Mouse (Mus musculus): ENCODE data around the gene Itpr2. TPM values are rescaled to one million over a fixed set of nuclear protein-coding genes. Genes with fewer than 3 reads are reported as not detected.

The Itpr2 gene
- polyA plus RNA-seq, 1 experiment from 2014 or later, result 7.6 TPM

DNA sequence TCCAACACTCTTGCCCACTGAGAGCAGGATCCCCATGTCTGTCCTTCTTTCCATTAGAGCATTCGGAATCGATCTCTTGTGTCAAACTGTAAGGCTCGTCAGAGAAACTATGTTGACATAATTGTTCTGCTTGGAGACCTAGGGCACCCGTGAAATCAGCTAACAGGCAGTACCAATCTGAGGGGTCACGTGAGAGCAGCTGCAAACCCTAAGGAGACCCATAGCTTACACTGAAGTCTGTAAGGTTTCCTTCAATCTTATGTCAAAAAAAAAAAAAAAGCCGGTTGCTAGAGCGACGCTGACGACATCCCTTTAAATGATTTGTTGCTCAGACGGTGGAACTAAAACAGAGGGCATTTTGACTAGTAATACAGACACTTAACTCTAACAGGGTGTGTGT lies 212.2 kb downstream of the Itpr2 start:
- 0 out of 2 replicates have a peak, but pooled peaks cover 4% of the 10 kb centered on the region for H3K4me1 ChIP-seq (replicated peaks; ENCODE audit: control insufficient read depth, insufficient read depth, low read length)
- no peaks in the 10 kb centered on the region for H3K36me3 ChIP-seq (ENCODE audit: control insufficient read depth, insufficient read depth, low read length)
- H3K4me3 ChIP-seq (ENCODE audit: low read depth, low read length), result no peak overlapping the region
- ATAC-seq (replicated peaks; ENCODE audit: low FRiP score, low TSS enrichment, low read depth), result no peak
- no peaks in the 10 kb centered on the region for H3K27me3 ChIP-seq (replicated peaks; ENCODE audit: control insufficient read depth, insufficient read depth, low read length)
- H3K9me3 ChIP-seq (ENCODE audit: control insufficient read depth, low read length), result peaks cover 4% of the 10 kb centered on the region
- no peak for DNase-seq (ENCODE audit: low spot score)
- H3K9ac ChIP-seq (ENCODE audit: low read length), result no peak overlapping the region
- H3K27ac ChIP-seq (ENCODE audit: low read depth), result no peak overlapping the region
- 52% methylated on average over 10 of the region's 10 CpGs for WGBS
- no peak overlapping the region for H3K4me2 ChIP-seq (ENCODE audit: low read length)

DNA sequence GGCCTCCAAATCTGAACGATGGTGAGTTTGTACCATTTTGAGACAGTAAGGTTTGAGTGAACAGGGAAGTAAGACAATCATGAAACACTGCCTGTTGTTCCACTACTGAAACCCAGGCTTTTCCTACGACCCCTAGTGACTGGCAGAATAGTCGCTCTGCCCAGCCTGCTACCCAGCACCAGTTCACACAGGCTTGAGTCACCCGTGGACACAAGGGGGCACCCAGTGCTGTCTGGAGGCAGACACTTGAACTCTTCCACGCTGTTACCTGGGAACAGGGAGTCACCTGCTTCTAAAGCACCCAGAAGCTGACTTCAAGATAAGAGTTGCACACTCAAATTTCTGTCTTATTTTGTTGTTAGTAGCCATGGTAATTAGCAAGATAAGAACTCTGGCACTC lies 213.8 kb downstream of the Itpr2 start:
- H3K9me3 ChIP-seq (ENCODE audit: control insufficient read depth, low read length), result peaks cover 4% of the 10 kb centered on the region
- ATAC-seq (replicated peaks; ENCODE audit: low FRiP score, low TSS enrichment, low read depth), result no peak
- H3K4me1 ChIP-seq (replicated peaks; ENCODE audit: control insufficient read depth, insufficient read depth, low read length), result peaks cover 14% of the 10 kb centered on the region
- no peak overlapping the region for H3K4me2 ChIP-seq (ENCODE audit: low read length)
- H3K27me3 ChIP-seq (replicated peaks; ENCODE audit: control insufficient read depth, insufficient read depth, low read length), result no peaks in the 10 kb centered on the region
- no peak overlapping the region for H3K4me3 ChIP-seq (ENCODE audit: low read depth, low read length)
- no peaks in the 10 kb centered on the region for H3K36me3 ChIP-seq (ENCODE audit: control insufficient read depth, insufficient read depth, low read length)
- WGBS, result 91% methylated on average over 5 of the region's 5 CpGs
- no peak overlapping the region for H3K27ac ChIP-seq (ENCODE audit: low read depth)
- no peak for DNase-seq (ENCODE audit: low spot score)
- no peak overlapping the region for H3K9ac ChIP-seq (ENCODE audit: low read length)

DNA sequence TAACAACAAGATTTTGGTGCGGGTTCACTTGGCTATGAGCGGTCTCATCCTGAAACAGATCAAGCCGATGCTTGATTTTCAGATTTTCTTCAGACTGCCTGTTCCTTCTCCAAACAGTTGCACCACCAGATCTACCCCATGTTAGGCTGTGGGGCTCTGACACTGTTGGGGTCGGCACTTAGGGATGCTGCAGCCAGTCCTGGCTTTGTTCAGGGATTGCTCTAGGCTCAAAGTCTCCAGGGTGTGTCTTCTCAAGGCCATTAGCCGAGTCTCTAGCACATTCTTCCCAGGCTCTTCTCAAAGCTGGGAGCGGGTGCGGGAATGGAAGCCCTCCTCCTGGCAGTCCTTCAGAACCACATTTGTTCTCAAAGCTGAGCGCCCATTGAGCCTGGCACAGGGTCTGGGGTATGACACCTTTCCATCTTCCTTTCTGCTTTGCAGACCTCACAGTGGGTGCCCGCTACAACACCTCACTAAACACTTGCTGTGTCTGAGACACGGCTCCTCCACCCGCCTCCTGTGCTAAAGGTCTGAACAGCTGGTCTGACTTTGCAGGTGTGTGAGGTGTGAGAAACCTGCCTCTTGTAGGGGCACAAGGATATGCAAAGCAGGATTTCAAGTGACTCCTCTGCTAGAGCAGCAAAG lies 217.0 kb downstream of the Itpr2 start:
- peaks cover 14% of the 10 kb centered on the region for H3K4me1 ChIP-seq (replicated peaks; ENCODE audit: control insufficient read depth, insufficient read depth, low read length)
- no peak overlapping the region for H3K4me2 ChIP-seq (ENCODE audit: low read length)
- H3K36me3 ChIP-seq (ENCODE audit: control insufficient read depth, insufficient read depth, low read length), result no peaks in the 10 kb centered on the region
- no peak overlapping the region for H3K4me3 ChIP-seq (ENCODE audit: low read depth, low read length)
- no peak for DNase-seq (ENCODE audit: low spot score)
- no peak overlapping the region for H3K27ac ChIP-seq (ENCODE audit: low read depth)
- H3K9me3 ChIP-seq (ENCODE audit: control insufficient read depth, low read length), result peaks cover 4% of the 10 kb centered on the region
- no peak overlapping the region for H3K9ac ChIP-seq (ENCODE audit: low read length)
- ATAC-seq (replicated peaks; ENCODE audit: low FRiP score, low TSS enrichment, low read depth), result peak; percentile 54; the same call in 1 of the 2 replicates
- 72% methylated on average over 11 of the region's 11 CpGs for WGBS
- no peaks in the 10 kb centered on the region for H3K27me3 ChIP-seq (replicated peaks; ENCODE audit: control insufficient read depth, insufficient read depth, low read length)

DNA sequence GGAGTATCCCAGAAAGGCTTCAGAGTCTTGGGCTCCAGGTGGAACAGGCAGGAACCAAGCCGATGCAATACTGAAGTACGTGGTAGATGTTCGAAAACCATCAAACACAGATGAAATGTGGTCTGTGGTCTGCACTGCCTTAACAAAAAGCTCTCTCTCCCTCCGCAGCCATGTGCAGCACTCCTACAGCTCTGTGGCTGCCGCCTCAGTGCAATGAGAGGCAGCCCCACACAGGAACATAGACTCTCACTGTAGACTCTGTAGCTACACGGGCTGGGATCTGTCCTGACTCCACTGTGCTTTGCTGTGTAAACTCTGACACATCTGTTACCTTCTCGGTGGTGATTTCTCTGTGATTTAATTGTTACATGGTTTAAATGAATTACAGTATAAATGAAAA lies 218.0 kb downstream of the Itpr2 start:
- ATAC-seq (replicated peaks; ENCODE audit: low FRiP score, low TSS enrichment, low read depth) (no peak), DNase-seq (ENCODE audit: low spot score) (peak; percentile 54)
- WGBS, result 25% methylated on average over 7 of the region's 7 CpGs
- Histone ChIP-seq H3K4me3 (ENCODE audit: low read depth, low read length) (no peak overlapping the region), H3K36me3 (ENCODE audit: control insufficient read depth, insufficient read depth, low read length) (no peaks in the 10 kb centered on the region), H3K27me3 (replicated peaks; ENCODE audit: control insufficient read depth, insufficient read depth, low read length) (no peaks in the 10 kb centered on the region), H3K4me2 (ENCODE audit: low read length) (no peak overlapping the region), H3K9ac (ENCODE audit: low read length) (no peak overlapping the region), H3K4me1 (replicated peaks; ENCODE audit: control insufficient read depth, insufficient read depth, low read length) (peaks cover 14% of the 10 kb centered on the region), H3K9me3 (ENCODE audit: control insufficient read depth, low read length) (peaks cover 4% of the 10 kb centered on the region), H3K27ac (ENCODE audit: low read depth) (no peak overlapping the region)

DNA sequence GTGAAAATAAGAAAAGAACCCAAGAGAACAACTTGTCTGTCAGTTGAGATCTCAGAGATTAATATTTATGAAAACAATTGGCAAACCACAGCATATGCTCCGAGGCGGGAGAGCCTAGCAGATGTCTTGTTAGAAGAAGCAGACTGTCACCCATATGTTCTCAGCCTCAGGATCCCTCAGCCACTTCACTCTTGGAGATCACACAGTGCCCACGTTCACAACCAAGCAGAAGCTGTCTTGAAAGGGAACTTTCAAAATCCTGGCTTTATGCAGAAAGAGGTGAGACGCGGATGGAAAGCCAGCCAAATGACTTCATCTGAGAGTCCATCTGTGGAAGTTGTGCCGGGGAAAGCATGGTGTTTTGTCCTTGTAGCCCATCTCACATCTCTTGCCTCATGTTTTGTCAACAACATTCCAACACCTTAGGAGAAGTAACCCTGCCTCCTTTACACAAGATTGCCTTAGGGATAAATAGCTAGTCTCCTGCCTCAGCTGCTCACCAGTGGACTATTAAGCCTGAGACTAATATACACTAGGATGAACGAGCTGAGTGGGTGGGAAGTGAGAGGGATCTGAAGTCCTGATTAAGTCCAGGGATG lies 219.9 kb downstream of the Itpr2 start:
- DNase-seq (ENCODE audit: low spot score), result peak; percentile 42
- no peaks in the 10 kb centered on the region for H3K9me3 ChIP-seq (ENCODE audit: control insufficient read depth, low read length)
- WGBS, result 74% methylated on average over 7 of the region's 7 CpGs
- H3K27me3 ChIP-seq (replicated peaks; ENCODE audit: control insufficient read depth, insufficient read depth, low read length), result no peaks in the 10 kb centered on the region
- no peak for ATAC-seq (replicated peaks; ENCODE audit: low FRiP score, low TSS enrichment, low read depth)
- no peak overlapping the region for H3K4me3 ChIP-seq (ENCODE audit: low read depth, low read length)
- no peak overlapping the region for H3K27ac ChIP-seq (ENCODE audit: low read depth)
- no peaks in the 10 kb centered on the region for H3K36me3 ChIP-seq (ENCODE audit: control insufficient read depth, insufficient read depth, low read length)
- no peak overlapping the region for H3K9ac ChIP-seq (ENCODE audit: low read length)
- H3K4me2 ChIP-seq (ENCODE audit: low read length), result no peak overlapping the region
- peaks cover 14% of the 10 kb centered on the region for H3K4me1 ChIP-seq (replicated peaks; ENCODE audit: control insufficient read depth, insufficient read depth, low read length)

DNA sequence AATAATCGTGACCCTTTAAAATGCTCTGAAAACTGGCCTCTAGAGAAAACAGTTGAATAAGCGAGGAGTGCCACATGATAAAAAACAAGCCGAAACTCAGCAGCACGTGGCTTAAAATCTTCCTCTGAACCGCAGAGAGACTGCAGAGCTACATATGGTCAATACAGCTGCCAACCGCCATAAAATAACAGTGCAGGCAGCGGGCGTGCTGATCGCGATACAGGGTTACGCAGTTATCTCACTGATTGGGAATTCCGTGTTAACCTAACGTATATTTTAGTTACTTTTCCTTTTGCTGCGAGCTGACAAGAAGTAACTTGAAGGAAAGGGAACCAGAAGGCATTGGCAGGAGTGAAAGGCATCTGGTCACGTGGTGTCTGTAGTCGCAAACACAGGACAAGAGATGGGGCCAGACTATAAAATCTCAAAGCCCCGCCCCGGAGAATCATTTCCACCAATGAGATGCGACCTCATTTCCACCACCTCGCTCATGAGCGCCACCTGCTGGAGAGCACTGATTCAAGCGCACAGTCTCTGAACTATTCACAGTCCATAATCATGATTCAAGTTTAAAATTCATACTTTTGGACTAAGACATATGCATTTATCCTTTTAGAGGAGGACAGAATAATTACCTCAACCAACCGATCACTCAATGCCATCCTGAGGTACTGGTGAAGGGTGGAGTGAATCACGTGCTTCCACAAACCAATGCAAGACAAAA lies 220.7 kb downstream of the Itpr2 start:
- no peaks in the 10 kb centered on the region for H3K27me3 ChIP-seq (replicated peaks; ENCODE audit: control insufficient read depth, insufficient read depth, low read length)
- no peak overlapping the region for H3K9ac ChIP-seq (ENCODE audit: low read length)
- H3K4me1 ChIP-seq (replicated peaks; ENCODE audit: control insufficient read depth, insufficient read depth, low read length), result peaks cover 14% of the 10 kb centered on the region
- no peak overlapping the region for H3K4me3 ChIP-seq (ENCODE audit: low read depth, low read length)
- no peaks in the 10 kb centered on the region for H3K9me3 ChIP-seq (ENCODE audit: control insufficient read depth, low read length)
- no peak overlapping the region for H3K4me2 ChIP-seq (ENCODE audit: low read length)
- DNase-seq (ENCODE audit: low spot score), result no peak
- H3K36me3 ChIP-seq (ENCODE audit: control insufficient read depth, insufficient read depth, low read length), result no peaks in the 10 kb centered on the region
- ATAC-seq (replicated peaks; ENCODE audit: low FRiP score, low TSS enrichment, low read depth), result no peak
- no peak overlapping the region for H3K27ac ChIP-seq (ENCODE audit: low read depth)
- 92% methylated on average over 24 of the region's 24 CpGs for WGBS

DNA sequence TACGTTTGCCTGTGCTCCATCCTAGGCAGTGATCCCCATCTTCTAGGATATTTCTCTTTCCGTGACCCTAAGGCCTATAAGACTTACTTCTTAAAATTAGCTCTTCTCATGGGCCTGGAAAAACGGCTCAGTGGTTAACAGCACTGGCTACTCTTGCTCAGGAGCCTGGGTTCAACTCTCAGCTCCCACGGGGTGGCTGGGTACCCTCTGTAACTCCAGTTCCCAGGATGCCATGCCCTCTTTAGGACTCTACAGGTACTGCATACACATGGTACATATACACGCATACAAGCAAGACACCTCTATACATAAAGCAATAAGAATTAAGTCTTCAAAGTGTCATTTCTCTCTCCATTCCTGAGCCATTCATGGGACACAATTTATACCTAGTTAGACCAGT lies 228.8 kb downstream of the Itpr2 start:
- 90% methylated on average over 5 of the region's 5 CpGs for WGBS

DNA sequence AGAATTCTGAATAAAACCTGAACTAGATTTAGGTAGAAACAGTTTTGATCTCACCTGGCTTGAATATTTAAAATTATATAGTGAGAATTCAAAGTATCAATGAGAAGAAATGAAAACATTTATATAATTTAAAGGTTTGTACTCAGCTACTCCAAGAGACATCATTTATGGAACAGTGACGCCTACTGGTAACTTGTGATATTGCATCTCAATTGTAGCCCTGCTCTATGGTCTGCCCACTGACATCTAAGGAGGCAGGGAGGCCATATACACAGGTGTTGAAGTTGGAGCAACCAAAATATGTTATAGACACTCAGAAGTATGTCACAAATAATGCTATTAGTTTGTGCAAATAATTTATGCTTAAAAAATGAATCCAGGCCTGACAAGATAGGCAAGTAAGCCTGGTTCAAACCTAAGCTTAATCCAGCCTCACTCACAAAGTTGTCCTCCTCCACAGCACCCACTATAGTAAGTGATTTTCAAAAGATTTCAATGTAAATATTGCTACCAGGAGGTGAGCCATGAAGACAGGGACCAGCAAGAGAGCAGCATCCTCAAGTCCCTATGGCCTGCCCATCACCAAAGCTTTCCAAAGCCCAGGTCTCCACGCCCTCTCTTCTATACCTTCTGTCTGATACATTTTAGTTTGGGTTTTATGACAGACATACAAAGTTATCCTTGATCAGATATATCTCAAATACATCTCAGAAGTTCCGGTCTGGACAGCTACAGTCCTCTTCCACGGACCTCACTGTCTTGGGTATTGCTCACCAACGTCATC lies 229.6 kb downstream of the Itpr2 start:
- Histone ChIP-seq H3K9ac (ENCODE audit: low read length) (no peak overlapping the region), H3K4me2 (ENCODE audit: low read length) (no peak overlapping the region), H3K4me3 (ENCODE audit: low read depth, low read length) (no peak overlapping the region), H3K27ac (ENCODE audit: low read depth) (no peak overlapping the region), H3K4me1 (replicated peaks; ENCODE audit: control insufficient read depth, insufficient read depth, low read length) (peaks cover 3% of the 10 kb centered on the region; the same call in 1 of the 2 replicates), H3K9me3 (ENCODE audit: control insufficient read depth, low read length) (no peaks in the 10 kb centered on the region), H3K27me3 (replicated peaks; ENCODE audit: control insufficient read depth, insufficient read depth, low read length) (no peaks in the 10 kb centered on the region), H3K36me3 (ENCODE audit: control insufficient read depth, insufficient read depth, low read length) (no peaks in the 10 kb centered on the region)
- WGBS, result 74% methylated on average over 5 of the region's 5 CpGs
- peak; percentile 67 for DNase-seq (ENCODE audit: low spot score)
- ATAC-seq (replicated peaks; ENCODE audit: low FRiP score, low TSS enrichment, low read depth), result no peak; the same call in 1 of the 2 replicates

More for the DNA sequence above, 228.8 kb downstream of the Itpr2 start:
- H3K36me3 ChIP-seq (ENCODE audit: control insufficient read depth, insufficient read depth, low read length), result no peaks in the 10 kb centered on the region
- H3K4me2 ChIP-seq (ENCODE audit: low read length), result no peak overlapping the region
- peaks cover 3% of the 10 kb centered on the region; the same call in 1 of the 2 replicates for H3K4me1 ChIP-seq (replicated peaks; ENCODE audit: control insufficient read depth, insufficient read depth, low read length)
- H3K9ac ChIP-seq (ENCODE audit: low read length), result no peak overlapping the region
- ATAC-seq (replicated peaks; ENCODE audit: low FRiP score, low TSS enrichment, low read depth) (no peak), DNase-seq (ENCODE audit: low spot score) (no peak)
- H3K4me3 ChIP-seq (ENCODE audit: low read depth, low read length), result no peak overlapping the region
- no peak overlapping the region for H3K27ac ChIP-seq (ENCODE audit: low read depth)
- H3K27me3 ChIP-seq (replicated peaks; ENCODE audit: control insufficient read depth, insufficient read depth, low read length), result no peaks in the 10 kb centered on the region
- H3K9me3 ChIP-seq (ENCODE audit: control insufficient read depth, low read length), result no peaks in the 10 kb centered on the region

Measured in intestine, embryonic 14.5 days (tissue).